Mouse (Mus musculus): ENCODE data around the gene Cep104. TPM values are rescaled to one million over a fixed set of nuclear protein-coding genes. Genes with fewer than 3 reads are reported as not detected.

The Cep104 gene
- total and polyA plus RNA-seq, 2 experiments, result 3.0 to 3.9 TPM

DNA sequence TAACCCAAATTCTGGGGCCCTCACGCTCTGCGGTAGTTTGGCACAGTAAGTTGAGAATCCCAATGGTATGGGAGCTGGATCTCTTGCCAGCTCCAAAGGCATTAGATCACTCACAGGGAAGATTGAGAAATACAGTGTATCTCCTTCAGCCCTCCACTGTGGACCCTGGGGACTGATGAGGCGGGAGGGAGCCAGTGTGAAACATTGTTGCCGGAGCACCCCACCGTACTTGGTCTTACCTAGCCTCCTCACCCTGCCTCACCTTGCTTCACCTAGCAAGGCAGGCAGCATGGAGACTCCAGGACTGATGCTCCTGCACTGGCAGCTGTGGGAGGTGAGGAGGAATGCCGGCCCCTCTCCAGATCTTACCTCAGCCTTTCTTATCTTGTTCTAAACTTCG is 80.5 kb downstream of the Cep104 start:
- Histone ChIP-seq H3K36me3 (ENCODE audit: control insufficient read depth, insufficient read depth, low read length) (no peaks in the 10 kb centered on the region), H3K79me2 (ENCODE audit: control insufficient read depth, insufficient read depth, low read length) (no peaks in the 10 kb centered on the region), H3K4me1 (ENCODE audit: control insufficient read depth, insufficient read depth, low read length) (no peaks in the 10 kb centered on the region), H3K27ac (replicated peaks; ENCODE audit: insufficient read depth, low read depth, low read length) (no peak overlapping the region), H3K9ac (ENCODE audit: low read depth, low read length) (no peak overlapping the region), H3K27me3 (ENCODE audit: control insufficient read depth, insufficient read depth, low read length) (no peaks in the 10 kb centered on the region), H3K4me3 (ENCODE audit: insufficient read depth, low read depth, low read length) (no peak overlapping the region)
- no peak for TF ChIP-seq POLR2A (IDR thresholded peaks at IDR 0.05; ENCODE audit: extremely low read depth, insufficient read depth, low read length)
- no peak for TF ChIP-seq CTCF (IDR thresholded peaks at IDR 0.05; ENCODE audit: low read depth, low read length)
- WGBS, result 83% methylated on average over 7 of the region's 7 CpGs
- no peak for DNase-seq (ENCODE audit: extremely low read depth, low read depth, low spot score)

DNA sequence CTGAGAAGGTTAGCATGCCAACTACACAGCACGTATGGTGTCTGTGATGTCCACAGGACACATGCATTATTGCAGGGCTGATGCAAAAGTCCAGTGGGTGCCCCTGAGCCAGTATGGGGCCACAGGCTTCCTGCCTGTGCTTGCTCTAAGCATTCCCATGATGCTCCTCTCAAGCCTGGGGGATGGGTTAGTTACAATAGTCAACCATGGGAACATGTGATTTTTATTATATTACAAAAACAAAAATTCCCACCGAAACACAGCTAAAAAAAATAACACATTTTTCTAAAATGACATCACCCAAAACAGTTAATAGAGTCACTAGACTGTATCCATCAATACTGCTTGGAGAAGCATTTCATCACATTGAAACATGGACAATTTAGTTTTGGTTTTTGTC is 81.1 kb downstream of the Cep104 start:
- TF ChIP-seq POLR2A (IDR thresholded peaks at IDR 0.05; ENCODE audit: extremely low read depth, insufficient read depth, low read length) (no peak), CTCF (IDR thresholded peaks at IDR 0.05; ENCODE audit: low read depth, low read length) (no peak)
- Histone ChIP-seq H3K9ac (ENCODE audit: low read depth, low read length) (no peak overlapping the region), H3K4me1 (ENCODE audit: control insufficient read depth, insufficient read depth, low read length) (no peaks in the 10 kb centered on the region)

DNA sequence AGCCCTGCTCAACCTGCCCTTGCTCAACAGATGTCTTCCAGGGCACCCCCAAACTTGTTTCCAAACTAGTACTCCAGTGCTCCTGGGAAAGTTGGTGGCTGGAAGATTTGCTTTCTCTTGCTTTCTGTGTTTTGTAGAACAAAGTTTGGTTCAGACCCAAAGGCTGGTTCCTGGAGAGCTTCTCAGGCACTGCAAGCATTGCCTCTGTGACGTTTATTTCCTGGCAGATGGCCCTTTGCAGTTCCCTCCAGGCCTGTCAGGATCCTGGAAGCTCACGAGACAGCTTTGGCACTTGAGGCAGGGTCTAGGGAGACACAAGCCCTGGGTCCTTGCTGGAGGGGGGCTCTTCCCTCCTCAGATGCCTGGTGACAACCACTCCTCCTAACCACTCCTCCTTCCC is 81.7 kb downstream of the Cep104 start:
- H3K4me1 ChIP-seq (ENCODE audit: control insufficient read depth, insufficient read depth, low read length), result no peaks in the 10 kb centered on the region
- WGBS, result 60% methylated on average over 2 of the region's 2 CpGs
- H3K79me2 ChIP-seq (ENCODE audit: control insufficient read depth, insufficient read depth, low read length), result no peaks in the 10 kb centered on the region
- no peak overlapping the region for H3K9ac ChIP-seq (ENCODE audit: low read depth, low read length)
- no peaks in the 10 kb centered on the region for H3K36me3 ChIP-seq (ENCODE audit: control insufficient read depth, insufficient read depth, low read length)
- H3K4me3 ChIP-seq (ENCODE audit: insufficient read depth, low read depth, low read length), result no peak overlapping the region
- no peak for DNase-seq (ENCODE audit: extremely low read depth, low read depth, low spot score)
- H3K27me3 ChIP-seq (ENCODE audit: control insufficient read depth, insufficient read depth, low read length), result no peaks in the 10 kb centered on the region
- TF ChIP-seq POLR2A (IDR thresholded peaks at IDR 0.05; ENCODE audit: extremely low read depth, insufficient read depth, low read length) (no peak), CTCF (IDR thresholded peaks at IDR 0.05; ENCODE audit: low read depth, low read length) (no peak)
- no peak overlapping the region for H3K27ac ChIP-seq (replicated peaks; ENCODE audit: insufficient read depth, low read depth, low read length)

More for the DNA sequence above, 81.1 kb downstream of the Cep104 start:
- Histone ChIP-seq H3K79me2 (ENCODE audit: control insufficient read depth, insufficient read depth, low read length) (no peaks in the 10 kb centered on the region), H3K4me3 (ENCODE audit: insufficient read depth, low read depth, low read length) (no peak overlapping the region), H3K27ac (replicated peaks; ENCODE audit: insufficient read depth, low read depth, low read length) (no peak overlapping the region), H3K27me3 (ENCODE audit: control insufficient read depth, insufficient read depth, low read length) (no peaks in the 10 kb centered on the region), H3K36me3 (ENCODE audit: control insufficient read depth, insufficient read depth, low read length) (no peaks in the 10 kb centered on the region)
- DNase-seq (ENCODE audit: extremely low read depth, low read depth, low spot score), result no peak
- 65% methylated on average over 2 of the region's 2 CpGs for WGBS

DNA sequence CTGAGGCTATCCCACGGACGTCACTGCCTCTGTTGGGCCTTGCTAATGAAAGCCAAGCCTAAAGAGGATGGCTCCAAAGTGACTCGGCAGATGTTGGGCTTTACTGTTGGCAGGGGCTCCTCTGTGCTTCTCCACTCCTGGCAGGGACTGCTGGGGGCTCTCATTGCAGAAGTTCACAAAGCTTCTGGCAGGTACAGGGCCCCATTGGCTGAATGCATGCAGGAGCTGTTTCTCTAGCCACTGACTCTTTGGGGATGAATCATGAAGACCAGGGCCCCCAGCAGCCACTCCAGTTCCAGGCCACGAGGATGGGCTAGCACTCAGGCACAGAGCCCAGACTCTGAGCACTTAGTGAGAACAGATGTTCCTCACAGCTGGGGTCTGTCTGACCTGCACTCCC is 82.7 kb downstream of the Cep104 start:
- Histone ChIP-seq H3K4me1 (ENCODE audit: control insufficient read depth, insufficient read depth, low read length) (no peaks in the 10 kb centered on the region), H3K27ac (replicated peaks; ENCODE audit: insufficient read depth, low read depth, low read length) (no peak overlapping the region), H3K36me3 (ENCODE audit: control insufficient read depth, insufficient read depth, low read length) (no peaks in the 10 kb centered on the region), H3K4me3 (ENCODE audit: insufficient read depth, low read depth, low read length) (no peak overlapping the region), H3K27me3 (ENCODE audit: control insufficient read depth, insufficient read depth, low read length) (no peaks in the 10 kb centered on the region), H3K9ac (ENCODE audit: low read depth, low read length) (no peak overlapping the region), H3K79me2 (ENCODE audit: control insufficient read depth, insufficient read depth, low read length) (no peaks in the 10 kb centered on the region)
- no peak for DNase-seq (ENCODE audit: extremely low read depth, low read depth, low spot score)
- no peak for TF ChIP-seq CTCF (IDR thresholded peaks at IDR 0.05; ENCODE audit: low read depth, low read length)
- no peak for TF ChIP-seq POLR2A (IDR thresholded peaks at IDR 0.05; ENCODE audit: extremely low read depth, insufficient read depth, low read length)
- 66% methylated on average over 4 of the region's 4 CpGs for WGBS

Other genes starting within 250 kb of the Cep104 start
- gene A430005L14Rik, start 18.0 kb upstream of the Cep104 start, total RNA-seq (2014; rRNA removed), result 45.0 and 53.2 TPM in 2 replicates
- gene A430005L14Rik, start 18.0 kb upstream of the Cep104 start, polyA plus RNA-seq (2012; rRNA removed), result 46.9 and 56.5 TPM in 2 replicates
- 1.8 and 3.0 TPM in 2 replicates for gene Dffb, start 68 bp upstream of the Cep104 start, total RNA-seq (2014; rRNA removed)
- gene Dffb, start 68 bp upstream of the Cep104 start, polyA plus RNA-seq (2012; rRNA removed), result 5.9 and 6.3 TPM in 2 replicates
- 6.5 and 8.3 TPM in 2 replicates for gene Lrrc47, start 36.5 kb downstream of the Cep104 start, total RNA-seq (2014; rRNA removed)
- 24.0 and 27.2 TPM in 2 replicates for gene Lrrc47, start 36.5 kb downstream of the Cep104 start, polyA plus RNA-seq (2012; rRNA removed)
- gene Smim1, start 51.0 kb downstream of the Cep104 start, total RNA-seq (2014; rRNA removed), result 6.7 and 8.1 TPM in 2 replicates
- 12.6 and 16.9 TPM in 2 replicates for gene Smim1, start 51.0 kb downstream of the Cep104 start, polyA plus RNA-seq (2012; rRNA removed)
- not detected in 2 replicates for gene Ccdc27, start 67.5 kb downstream of the Cep104 start, total RNA-seq (2014; rRNA removed)
- not detected in 2 replicates for gene Ccdc27, start 67.5 kb downstream of the Cep104 start, polyA plus RNA-seq (2012; rRNA removed)
- under 0.01 TPM in 1 of 2 replicates, not detected in the other for gene Trp73, start 165.0 kb downstream of the Cep104 start, total RNA-seq (2014; rRNA removed)
- not detected in 2 replicates for gene Trp73, start 165.0 kb downstream of the Cep104 start, polyA plus RNA-seq (2012; rRNA removed)
- gene Wrap73, start 167.2 kb downstream of the Cep104 start, total RNA-seq (2014; rRNA removed), result 9.3 and 10.3 TPM in 2 replicates
- 22.4 and 25.3 TPM in 2 replicates for gene Wrap73, start 167.2 kb downstream of the Cep104 start, polyA plus RNA-seq (2012; rRNA removed)
- gene Tprgl, start 185.5 kb downstream of the Cep104 start, total RNA-seq (2014; rRNA removed), result 50.9 and 56.2 TPM in 2 replicates
- gene Tprgl, start 185.5 kb downstream of the Cep104 start, polyA plus RNA-seq (2012; rRNA removed), result 78.7 and 79.8 TPM in 2 replicates
- 0.28 and 1.1 TPM in 2 replicates for gene Megf6, start 195.5 kb downstream of the Cep104 start, total RNA-seq (2014; rRNA removed)
- gene Megf6, start 195.5 kb downstream of the Cep104 start, polyA plus RNA-seq (2012; rRNA removed), result 0.86 and 1.4 TPM in 2 replicates

Data from liver, adult 2 months (tissue).